Comparison of ENCODE assay signal across 23 mouse cellular contexts in the genomic region with DNA sequence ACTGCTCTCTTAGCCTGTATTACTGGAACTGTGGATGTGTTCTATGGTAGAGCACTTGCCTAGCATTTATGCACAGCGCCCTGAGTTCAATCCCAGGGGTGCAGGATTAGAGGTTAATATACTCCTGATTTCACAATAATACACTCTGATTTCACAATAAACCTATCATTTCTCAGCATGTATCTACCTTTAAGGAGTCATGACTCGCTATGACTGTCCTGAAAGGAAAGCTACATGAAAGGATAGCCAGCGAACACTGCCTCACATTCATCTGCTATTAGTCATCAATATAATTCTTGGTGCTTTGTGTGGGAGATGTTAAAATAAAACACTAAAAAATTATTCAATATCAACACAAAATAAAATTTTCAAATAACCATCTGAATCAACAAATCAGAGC. TPM values are rescaled to one million over a fixed set of nuclear protein-coding genes. Genes with fewer than 3 reads are reported as not detected.
DNase-seq lines count a peak whose midpoint lies in the region; ATAC-seq and TF ChIP-seq lines count a peak whose summit lies in the region.
"Had no signal": no experiment of that assay in that cellular context is flagged by ENCODE, and none has a peak within 500 bp of the region (broad histone marks: within the 10 kb centered on the region; RNA-seq: fewer than 3 reads in every experiment).

No protein-coding gene starts in this region.

- no peak overlapping the region for H3K4me3 ChIP-seq in liver, adult 2 months (ENCODE audit: insufficient read depth, low read depth, low read length)
- no peak overlapping the region for H3K4me3 ChIP-seq in liver, postnatal 0 days (ENCODE audit: low read depth, low read length)
- H3K4me3 ChIP-seq in C2C12 (ENCODE audit: insufficient read depth, poor library complexity, severe bottlenecking) (no peak overlapping the region), myocyte (no peak overlapping the region)
- H3K4me3 ChIP-seq in thymus, adult 2 months (ENCODE audit: control insufficient read depth, insufficient read depth, low read length), result no peak overlapping the region
- H3K4me3 ChIP-seq: embryonic facial prominence, embryonic 10.5 days; embryonic facial prominence, embryonic 12.5 days; forebrain, embryonic 13.5 days; forebrain, embryonic 15.5 days had no signal

- H3K36me3 ChIP-seq in liver, adult 2 months (ENCODE audit: control insufficient read depth, insufficient read depth, low read length), result peaks cover 59% of the 10 kb centered on the region
- peaks cover 60% of the 10 kb centered on the region for H3K36me3 ChIP-seq in liver, postnatal 0 days (replicated peaks; ENCODE audit: insufficient read depth, low read length)
- peaks cover 74% of the 10 kb centered on the region for H3K36me3 ChIP-seq in C2C12 (ENCODE audit: control insufficient read depth, insufficient read depth)
- peaks cover 47% of the 10 kb centered on the region for H3K36me3 ChIP-seq in myocyte (ENCODE audit: control insufficient read depth, insufficient read depth)
- H3K36me3 ChIP-seq in thymus, adult 2 months (ENCODE audit: control insufficient read depth, insufficient read depth, low read length), result peaks cover 57% of the 10 kb centered on the region

- H3ac ChIP-seq in C2C12 (ENCODE audit: control insufficient read depth, insufficient read length, low read depth) (no peak overlapping the region), myocyte (ENCODE audit: control insufficient read depth, insufficient read length) (no peak overlapping the region)

- peak; percentile 38 for DNase-seq in liver, adult 2 months (ENCODE audit: extremely low read depth, low read depth, low spot score)
- no peak for DNase-seq in liver, postnatal 0 days
- peak; percentile 29 for DNase-seq in NIH3T3 (ENCODE audit: low read depth)
- DNase-seq in spleen, adult 12 weeks (ENCODE audit: low spot score), result no peak
- DNase-seq in kidney, postnatal 14 days, result no peak
- no peak for DNase-seq in thymus, adult 2 months
- DNase-seq: adrenal gland, adult 8-10 months; adrenal gland, postnatal 14 days; adrenal gland, postnatal 36 days; B cell, adult 2 months; cerebellum, adult 11-12 months; cerebellum, adult 2 months; cerebellum, adult 9-10 months; cerebellum, postnatal 10 days; cerebellum, postnatal 25 days; forebrain, postnatal 0 days had no signal

- H3K9ac ChIP-seq in liver, adult 2 months (ENCODE audit: low read depth, low read length), result no peak overlapping the region
- H3K9ac ChIP-seq in liver, postnatal 0 days (replicated peaks), result no peak overlapping the region
- H3K9ac ChIP-seq: embryonic facial prominence, embryonic 12.5 days; forebrain, embryonic 13.5 days; forebrain, embryonic 15.5 days; forebrain, postnatal 0 days had no signal

- H3K27ac ChIP-seq in liver, adult 2 months (replicated peaks; ENCODE audit: insufficient read depth, low read depth, low read length), result no peak overlapping the region
- no peak overlapping the region for H3K27ac ChIP-seq in liver, postnatal 0 days (ENCODE audit: low read depth)
- no peak overlapping the region for H3K27ac ChIP-seq in thymus, adult 2 months (ENCODE audit: control insufficient read depth, insufficient read depth, low read length)
- H3K27ac ChIP-seq: embryonic facial prominence, embryonic 10.5 days; embryonic facial prominence, embryonic 12.5 days; forebrain, embryonic 13.5 days; forebrain, embryonic 15.5 days had no signal

- no peak overlapping the region for H3K4me2 ChIP-seq in liver, postnatal 0 days (ENCODE audit: low read depth, low read length)
- H3K4me2 ChIP-seq in myocyte (ENCODE audit: low read depth), result no peak overlapping the region
- H3K4me2 ChIP-seq: embryonic facial prominence, embryonic 12.5 days; forebrain, embryonic 13.5 days; forebrain, embryonic 15.5 days had no signal

- 69% methylated on average over 3 of the region's 3 CpGs for WGBS in liver, adult 2 months
- 89% methylated on average over 3 of the region's 3 CpGs for WGBS in liver, postnatal 0 days (ENCODE audit: insufficient replicate concordance)
- WGBS in thymus, adult 2 months, result 98% methylated on average over 3 of the region's 3 CpGs

- no peaks in the 10 kb centered on the region for H3K9me3 ChIP-seq in liver, postnatal 0 days (ENCODE audit: low read length)
- H3K9me3 ChIP-seq: embryonic facial prominence, embryonic 10.5 days; embryonic facial prominence, embryonic 12.5 days; forebrain, embryonic 13.5 days; forebrain, embryonic 15.5 days had no signal

- H3K79me3 ChIP-seq in C2C12 (ENCODE audit: low read depth), result no peaks in the 10 kb centered on the region

- no peaks in the 10 kb centered on the region; the same call in 1 of the 2 replicates for H3K79me2 ChIP-seq in liver, adult 2 months (ENCODE audit: control insufficient read depth, insufficient read depth, low read length)
- no peaks in the 10 kb centered on the region for H3K79me2 ChIP-seq in C2C12 (ENCODE audit: control insufficient read depth, insufficient read depth)
- no peaks in the 10 kb centered on the region for H3K79me2 ChIP-seq in myocyte (ENCODE audit: control insufficient read depth, insufficient read depth)

- TF ChIP-seq POLR2A in liver, adult 2 months (IDR thresholded peaks at IDR 0.05; ENCODE audit: extremely low read depth, insufficient read depth, low read length), result no peak
- no peak for TF ChIP-seq POLR2A in myocyte (IDR thresholded peaks at IDR 0.05; ENCODE audit: insufficient read length, low read depth)
- no peak for TF ChIP-seq POLR2A in thymus, adult 2 months (IDR thresholded peaks at IDR 0.05; ENCODE audit: control insufficient read depth, extremely low read depth, insufficient read depth, low read length, poor library complexity)

- H3K27me3 ChIP-seq in liver, adult 2 months (ENCODE audit: control insufficient read depth, insufficient read depth, low read length), result no peaks in the 10 kb centered on the region
- H3K27me3 ChIP-seq in liver, postnatal 0 days (ENCODE audit: insufficient read depth, low read length), result no peaks in the 10 kb centered on the region
- H3K27me3 ChIP-seq in C2C12 (ENCODE audit: control insufficient read depth, insufficient read depth, insufficient read length) (no peaks in the 10 kb centered on the region), myocyte (ENCODE audit: control insufficient read depth, insufficient read depth, insufficient read length) (no peaks in the 10 kb centered on the region)
- no peaks in the 10 kb centered on the region for H3K27me3 ChIP-seq in thymus, adult 2 months (ENCODE audit: control insufficient read depth, insufficient read depth, low read length)
- H3K27me3 ChIP-seq: embryonic facial prominence, embryonic 12.5 days; forebrain, embryonic 13.5 days; forebrain, embryonic 15.5 days had no signal

- ATAC-seq in liver, postnatal 0 days, result no peak
- ATAC-seq: activated CD4-positive, CD25-positive, alpha-beta regulatory T cell, adult 4 months; forebrain, embryonic 13.5 days; forebrain, embryonic 15.5 days; forebrain, postnatal 0 days had no signal

- no peak for TF ChIP-seq CTCF in liver, adult 2 months (IDR thresholded peaks at IDR 0.05; ENCODE audit: low read depth, low read length)
- TF ChIP-seq CTCF in liver, postnatal 0 days (IDR thresholded peaks at IDR 0.05; ENCODE audit: low read depth), result no peak
- no peak for TF ChIP-seq CTCF in C2C12 (IDR thresholded peaks at IDR 0.05; ENCODE audit: control insufficient read depth, insufficient read depth, insufficient read length)
- no peak for TF ChIP-seq CTCF in thymus, adult 2 months (IDR thresholded peaks at IDR 0.05; ENCODE audit: borderline replicate concordance, control insufficient read depth, extremely low read depth, insufficient read depth, low read length, poor library complexity)

- no peaks in the 10 kb centered on the region for H3K4me1 ChIP-seq in liver, adult 2 months (ENCODE audit: control insufficient read depth, insufficient read depth, low read length)
- no peaks in the 10 kb centered on the region for H3K4me1 ChIP-seq in liver, postnatal 0 days (ENCODE audit: insufficient read depth)
- no peaks in the 10 kb centered on the region for H3K4me1 ChIP-seq in thymus, adult 2 months (replicated peaks; ENCODE audit: control insufficient read depth, insufficient read depth, low read length)
- H3K4me1 ChIP-seq: embryonic facial prominence, embryonic 10.5 days; embryonic facial prominence, embryonic 12.5 days; forebrain, embryonic 13.5 days; forebrain, embryonic 15.5 days had no signal

- no peak for TF ChIP-seq EP300 in liver, postnatal 0 days (IDR thresholded peaks at IDR 0.05; ENCODE audit: low read depth)

TF ChIP-seq in C2C12, 6 proteins besides CTCF, POLR2A, EP300 and RAD21:
- TF ChIP-seq FOSL1 (IDR thresholded peaks at IDR 0.05; ENCODE audit: insufficient read depth, low read length, poor library complexity, severe bottlenecking), result peak; percentile 66
- TF ChIP-seq MYOG (IDR thresholded peaks at IDR 0.05; ENCODE audit: control insufficient read depth, extremely low read depth, insufficient read length), result no peak
- no peak for TF ChIP-seq MYOD1 (IDR thresholded peaks at IDR 0.05; ENCODE audit: control insufficient read depth, insufficient read length, low read depth)
- TF ChIP-seq CEBPB (IDR thresholded peaks at IDR 0.05; ENCODE audit: low read depth), result peak; percentile 98
- TF ChIP-seq MAX (IDR thresholded peaks at IDR 0.05), result no peak
- TF ChIP-seq USF1 (IDR thresholded peaks at IDR 0.05; ENCODE audit: low read depth), result peak; percentile 18
TF ChIP-seq in C2C12: peak in this region for 3.

TF ChIP-seq in myocyte, 11 proteins besides CTCF, POLR2A, EP300 and RAD21:
- TF ChIP-seq CEBPB (IDR thresholded peaks at IDR 0.05; ENCODE audit: insufficient read depth, poor library complexity, severe bottlenecking) (peak; percentile 68), USF1 (IDR thresholded peaks at IDR 0.05; ENCODE audit: low read depth) (no peak)

RNA-seq across cellular contexts. Expression of gene D430041D05Rik, which starts 25.4 kb away (rescaled TPM):
- 0.07 TPM in 1 of 2 replicates, not detected in the other for total RNA-seq in liver, adult 2 months (2014; rRNA removed)
- not detected in 2 replicates for polyA plus RNA-seq in liver, adult 2 months (2012; rRNA removed)
- polyA plus RNA-seq in liver, postnatal 0 days (2015; fragmentation: Nextera tagmentation; extraction: Ambion mirVana), result 0.05 TPM in 1 of 2 replicates, not detected in the other
- 0.05 TPM for polyA plus RNA-seq in C2C12 (2012; fragmentation: generic; extraction: Trizol)
- polyA plus RNA-seq in myocyte (2012; fragmentation: generic; extraction: Trizol), result 0.60 TPM
- polyA plus RNA-seq in thymus, adult 2 months (2012; rRNA removed), result 3.0 and 3.3 TPM in 2 replicates

RNA-seq across cellular contexts. Expression of gene Hipk3, which starts 58.0 kb away (rescaled TPM):
- total RNA-seq in liver, adult 2 months (2014; rRNA removed), result 41.0 and 52.2 TPM in 2 replicates
- 14.9 and 17.9 TPM in 2 replicates for polyA plus RNA-seq in liver, adult 2 months (2012; rRNA removed)
- 6.0 and 6.3 TPM in 2 replicates for polyA plus RNA-seq in liver, postnatal 0 days (2015; fragmentation: Nextera tagmentation; extraction: Ambion mirVana)
- polyA plus RNA-seq in C2C12 (2012; fragmentation: generic; extraction: Trizol) (8.8 TPM), myocyte (2012; fragmentation: generic; extraction: Trizol) (14.3 TPM)
- 28.5 and 28.6 TPM in 2 replicates for polyA plus RNA-seq in thymus, adult 2 months (2012; rRNA removed)

Comparison
In these comparisons a context has a peak if more than half of its experiments do, and no peak if none do; other contexts are left out.
1. DNase-seq: peak in liver, adult 2 months (single experiment) and NIH3T3 (single experiment); none in liver, postnatal 0 days (single experiment), spleen, adult 12 weeks (single experiment), kidney, postnatal 14 days (single experiment) and thymus, adult 2 months (single experiment).